Mouse (Mus musculus) liver, embryonic 16.5 days (tissue): ENCODE results near the gene P4ha1. TPM values are rescaled to one million over a fixed set of nuclear protein-coding genes. Genes with fewer than 3 reads are reported as not detected.

Experiments used
- ATAC-seq: fragments of 200-750 bp; cut with Nextera tagmentation; 2 replicates; pipeline ENCODE4 v1.8.0; 2017; ENCODE audit warnings: low read depth, mild to moderate bottlenecking, moderate number of reproducible peaks, moderate library complexity
- H3K27ac ChIP-seq: fragments of 300-500 bp; sonication (generic); 2 replicates; pipeline ENCODE4 v1.5.1; 2014; ENCODE audit warnings: mild to moderate bottlenecking, low read length
- H3K27me3 ChIP-seq: fragments of 300-500 bp; sonication (generic); 2 replicates; pipeline ENCODE4 v1.6.1; 2014; ENCODE audit warnings: low read depth, low read length, mixed read lengths; ENCODE audit not compliant: control insufficient read depth, insufficient read depth
- H3K36me3 ChIP-seq: fragments of 300-500 bp; sonication (generic); 2 replicates; pipeline ENCODE4 v1.6.1; 2014; ENCODE audit warnings: mild to moderate bottlenecking; ENCODE audit not compliant: control insufficient read depth, insufficient read depth
- H3K4me1 ChIP-seq: fragments of 300-500 bp; sonication (generic); 2 replicates; pipeline ENCODE4 v1.6.1; 2014; ENCODE audit warnings: low read depth, low read length, mixed read lengths; ENCODE audit not compliant: control insufficient read depth
- H3K4me2 ChIP-seq: fragments of 300-500 bp; sonication (generic); 2 replicates; pipeline ENCODE4 v1.6.1; 2014; ENCODE audit warnings: low read depth, low read length, mixed read lengths
- H3K4me3 ChIP-seq: fragments of 300-500 bp; sonication (generic); 2 replicates; pipeline ENCODE4 v1.5.1; 2014; ENCODE audit warnings: low read depth, mild to moderate bottlenecking, low read length
- H3K9ac ChIP-seq: fragments of 300-500 bp; sonication (generic); 2 replicates; pipeline ENCODE4 v1.6.1; 2014; ENCODE audit warnings: low read depth, low read length
- H3K9me3 ChIP-seq: fragments of 300-500 bp; sonication (generic); replicated peaks from 2 replicates; pipeline ENCODE4 v1.6.1; 2016; ENCODE audit warnings: low read length; ENCODE audit not compliant: control insufficient read depth
- WGBS: fragments of 180-500 bp; shearing (Covaris S2); extraction: QIAGEN DNeasy Blood & Tissue Kit; methylation state at CpG from one replicate; pipeline ENCODE4 v1.1.7; 2014; ENCODE audit not compliant: insufficient replicate concordance; 5-methylcytosine and 5-hydroxymethylcytosine counted together
- polyA plus RNA-seq: library from polyadenylated mRNA; unstranded; fragments of >200 nt; fragmentation: Nextera tagmentation; extraction: Ambion mirVana; gene quantifications from 2 replicates; pipeline ENCODE4 v1.2.1, GENCODE M21; 2015

Gene P4ha1
- polyA plus RNA-seq, 1 experiment from 2014 or later: 14.9 TPM

DNA sequence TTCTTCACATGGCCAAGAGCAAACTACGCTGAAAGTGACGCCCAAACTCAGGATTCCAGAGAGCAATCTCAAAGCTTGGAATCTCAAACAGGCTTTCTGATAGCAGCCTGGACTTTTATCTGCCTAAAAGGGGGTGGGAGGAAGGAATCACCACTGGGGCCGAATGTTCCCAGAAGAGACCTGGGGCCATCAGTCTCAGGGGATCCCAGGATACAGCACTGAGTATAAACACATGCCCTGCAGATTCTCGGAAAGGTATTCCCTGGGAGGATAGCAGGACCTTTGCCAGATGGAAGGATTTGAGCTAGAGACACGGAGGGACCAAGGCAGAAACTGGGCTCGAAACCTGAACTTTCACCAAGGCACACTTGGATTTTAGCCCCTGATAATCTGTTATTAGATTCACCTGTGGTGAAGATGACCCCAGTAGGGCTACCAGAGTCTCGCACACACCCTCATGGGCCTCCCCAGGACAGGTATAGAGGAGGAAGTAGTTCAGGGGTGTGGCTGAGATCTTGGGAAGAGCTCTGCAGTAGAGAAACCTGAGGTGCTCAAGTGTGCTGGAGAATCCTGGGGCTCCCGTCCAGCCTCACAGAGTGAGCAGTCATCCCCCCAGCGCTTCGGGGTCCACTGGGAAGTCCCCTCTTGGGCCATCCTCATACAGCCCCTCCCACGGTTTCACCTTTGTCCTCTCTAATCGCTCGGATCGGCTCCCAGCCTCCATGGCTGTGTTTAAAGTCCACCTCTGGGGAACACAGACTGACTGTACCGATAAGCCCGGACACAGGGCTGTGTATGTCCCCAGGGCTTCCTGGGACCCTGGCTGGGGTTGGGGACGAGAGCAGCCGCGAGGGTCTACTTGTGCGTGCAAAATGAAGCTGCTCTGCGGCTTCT, 80.0 kb downstream of the P4ha1 start, which contains the start of gene Pla2g12b:
Gene Pla2g12b, plus strand, starts transcription at position 762 of the 894 bp plus-strand sequence.
- H3K36me3 ChIP-seq: no peaks in the 10 kb centered on the region
- peak within 1 kb of the TSS; percentile 34 for H3K9ac ChIP-seq
- H3K27ac ChIP-seq: peak within 1 kb of the TSS; percentile 67
- H3K9me3 ChIP-seq: no peaks in the 10 kb centered on the region
- ATAC-seq: peak; percentile 91
- H3K27me3 ChIP-seq: no peaks in the 10 kb centered on the region
- no peaks in the 10 kb centered on the region; the same call in 1 of the 2 replicates for H3K4me1 ChIP-seq
- WGBS: 49% methylated on average over 21 of the region's 21 CpGs
- peak within 1 kb of the TSS; percentile 57 for H3K4me3 ChIP-seq
- H3K4me2 ChIP-seq: peak within 1 kb of the TSS; percentile 42

DNA sequence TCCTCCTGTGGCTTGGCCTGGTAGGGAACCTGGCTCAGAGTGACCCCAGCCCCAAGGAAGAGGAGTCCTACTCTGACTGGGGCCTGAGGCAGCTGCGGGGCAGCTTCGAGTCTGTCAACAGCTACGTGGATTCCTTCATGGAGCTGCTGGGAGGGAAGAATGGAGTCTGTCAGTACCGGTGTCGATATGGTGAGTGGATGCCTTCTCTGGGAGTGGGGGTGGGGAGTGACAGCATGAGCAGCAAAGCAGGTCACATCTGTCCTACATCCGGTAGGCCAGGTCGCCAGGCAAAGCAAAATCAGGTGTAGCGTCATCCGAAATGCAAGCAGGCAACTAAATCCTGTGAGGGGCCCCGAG, 80.7 kb downstream of the P4ha1 start:
- Histone ChIP-seq H3K27ac (peak overlapping the region; percentile 67), H3K4me2 (peak overlapping the region; percentile 42), H3K36me3 (no peaks in the 10 kb centered on the region), H3K27me3 (no peaks in the 10 kb centered on the region), H3K9me3 (no peaks in the 10 kb centered on the region), H3K4me3 (peak overlapping the region; percentile 57), H3K9ac (peak overlapping the region; percentile 34), H3K4me1 (no peaks in the 10 kb centered on the region; the same call in 1 of the 2 replicates)
- ATAC-seq: peak; percentile 64
- WGBS: 54% methylated on average over 10 of the region's 10 CpGs

DNA sequence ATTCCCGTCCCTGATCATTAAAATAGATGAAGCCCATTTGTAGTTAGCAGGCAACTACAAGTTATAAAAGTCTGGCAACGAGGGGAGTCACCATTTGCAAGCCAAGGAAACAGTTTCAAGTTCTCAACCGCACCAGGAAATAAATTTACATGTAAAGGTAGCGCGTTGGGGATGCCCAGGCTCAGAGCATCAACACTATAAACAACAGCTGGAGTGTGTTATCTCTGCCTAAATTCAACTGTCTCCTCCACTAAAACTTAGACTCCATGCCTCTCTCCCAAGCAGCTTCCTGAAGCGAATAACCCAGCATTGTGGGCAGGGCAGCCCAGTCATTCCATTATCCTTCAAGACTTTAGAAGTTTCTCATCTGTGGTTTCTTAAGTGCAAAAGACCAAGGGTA, 85.4 kb downstream of the P4ha1 start:
- no peaks in the 10 kb centered on the region for H3K27me3 ChIP-seq
- H3K36me3 ChIP-seq: no peaks in the 10 kb centered on the region
- no peak overlapping the region for H3K27ac ChIP-seq
- H3K9me3 ChIP-seq: no peaks in the 10 kb centered on the region
- no peak overlapping the region for H3K4me3 ChIP-seq
- no peak for ATAC-seq
- H3K4me1 ChIP-seq: no peaks in the 10 kb centered on the region
- WGBS: 30% methylated on average over 6 of the region's 6 CpGs
- no peak overlapping the region for H3K4me2 ChIP-seq
- no peak overlapping the region for H3K9ac ChIP-seq

DNA sequence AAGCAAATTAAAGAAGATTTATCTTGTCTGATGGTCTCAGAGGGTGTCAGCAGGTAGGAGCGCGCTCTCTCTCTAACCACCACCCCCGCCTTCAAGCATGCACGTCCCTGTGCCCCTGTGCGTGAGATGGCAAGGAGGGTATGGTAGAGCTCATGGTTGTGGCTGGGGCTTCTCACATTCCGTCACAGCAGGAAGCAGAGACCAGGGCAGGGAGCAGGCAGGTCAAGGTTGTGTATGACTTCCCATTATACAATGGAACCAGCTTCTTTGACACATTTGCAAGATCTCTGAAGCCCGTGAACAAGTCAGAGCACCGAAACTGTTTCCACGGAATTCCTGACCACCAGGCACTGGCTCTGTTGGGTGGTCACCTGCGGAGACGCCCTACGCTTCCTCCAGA, 87.2 kb downstream of the P4ha1 start:
- 63% methylated on average over 12 of the region's 12 CpGs for WGBS
- H3K36me3 ChIP-seq: no peaks in the 10 kb centered on the region
- H3K4me3 ChIP-seq: no peak overlapping the region
- H3K4me2 ChIP-seq: no peak overlapping the region
- ATAC-seq: no peak
- H3K9me3 ChIP-seq: no peaks in the 10 kb centered on the region
- H3K9ac ChIP-seq: no peak overlapping the region
- H3K4me1 ChIP-seq: no peaks in the 10 kb centered on the region
- H3K27ac ChIP-seq: no peak overlapping the region
- H3K27me3 ChIP-seq: no peaks in the 10 kb centered on the region

DNA sequence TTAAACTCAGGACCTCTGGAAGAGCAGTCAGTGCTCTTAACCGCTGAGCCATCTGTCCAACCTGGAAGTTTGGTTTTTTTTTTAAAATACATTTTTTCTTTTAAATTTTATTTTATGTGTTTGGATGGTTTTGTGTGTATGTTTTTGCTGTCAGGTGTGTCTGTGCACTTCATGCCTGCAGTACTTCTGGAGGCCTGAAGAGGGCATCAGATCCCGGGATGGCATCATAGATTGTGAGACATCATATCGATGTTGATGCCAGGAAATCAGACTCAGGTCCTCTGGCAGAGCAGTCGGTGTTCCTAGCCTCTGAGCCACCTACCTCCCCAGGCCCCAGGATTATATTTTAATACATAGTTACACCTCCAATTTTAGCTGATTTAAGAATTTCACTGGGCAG, 90.6 kb downstream of the P4ha1 start:
- Histone ChIP-seq H3K4me2 (no peak overlapping the region), H3K4me1 (no peaks in the 10 kb centered on the region), H3K9me3 (no peaks in the 10 kb centered on the region), H3K36me3 (no peaks in the 10 kb centered on the region), H3K4me3 (no peak overlapping the region), H3K9ac (no peak overlapping the region), H3K27ac (no peak overlapping the region), H3K27me3 (no peaks in the 10 kb centered on the region)
- ATAC-seq: no peak
- 63% methylated on average over 4 of the region's 4 CpGs for WGBS

DNA sequence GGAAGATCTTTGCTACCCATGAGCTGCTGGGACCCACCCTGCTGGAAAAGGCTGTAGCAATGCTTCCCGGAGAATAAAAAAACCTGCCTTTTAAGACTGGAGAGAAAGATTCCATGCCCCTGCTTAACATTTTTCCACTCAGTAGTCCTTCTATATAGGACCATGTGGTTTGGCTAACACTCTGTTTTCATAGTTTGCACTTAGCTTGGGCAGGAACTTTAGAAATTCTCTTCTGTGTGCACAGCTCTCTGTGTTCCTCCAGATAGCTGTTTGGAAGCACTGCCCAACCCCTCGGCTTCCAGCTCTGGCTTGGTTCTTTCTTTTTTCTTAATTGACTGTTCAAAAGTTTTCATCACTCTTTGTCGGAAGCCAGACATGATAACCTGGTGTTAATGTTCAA, 93.5 kb downstream of the P4ha1 start:
- WGBS: 63% methylated on average over 3 of the region's 3 CpGs

GRCm38 (mm10) chr10:59419516-59419915, 96.4 kb downstream of the P4ha1 start:
- no peak overlapping the region for H3K9ac ChIP-seq
- no peaks in the 10 kb centered on the region for H3K27me3 ChIP-seq
- ATAC-seq: no peak
- no peak overlapping the region for H3K4me2 ChIP-seq
- H3K9me3 ChIP-seq: no peaks in the 10 kb centered on the region
- H3K27ac ChIP-seq: no peak overlapping the region
- WGBS: 54% methylated on average over 4 of the region's 4 CpGs
- H3K4me1 ChIP-seq: no peaks in the 10 kb centered on the region
- H3K36me3 ChIP-seq: no peaks in the 10 kb centered on the region
- no peak overlapping the region for H3K4me3 ChIP-seq

More for the DNA sequence above, 93.5 kb downstream of the P4ha1 start:
- Histone ChIP-seq H3K36me3 (no peaks in the 10 kb centered on the region), H3K4me3 (no peak overlapping the region), H3K27ac (no peak overlapping the region), H3K9ac (no peak overlapping the region), H3K27me3 (no peaks in the 10 kb centered on the region), H3K4me1 (no peaks in the 10 kb centered on the region), H3K9me3 (no peaks in the 10 kb centered on the region), H3K4me2 (no peak overlapping the region)
- no peak for ATAC-seq

Other genes with a start within 250 kb of the P4ha1 start
- gene Sept10, start 101.4 kb upstream of the P4ha1 start, polyA plus RNA-seq: 9.4 and 11.9 TPM in 2 replicates
- 2.5 and 2.7 TPM in 2 replicates for gene Sowahc, start 101.3 kb upstream of the P4ha1 start, polyA plus RNA-seq
- gene Gm10273, start 72.3 kb downstream of the P4ha1 start, polyA plus RNA-seq: 3.3 and 5.6 TPM in 2 replicates
- 57.6 and 60.4 TPM in 2 replicates for gene Pla2g12b, start 80.4 kb downstream of the P4ha1 start, polyA plus RNA-seq
- gene Oit3, start 118.5 kb downstream of the P4ha1 start, polyA plus RNA-seq: 21.0 and 21.8 TPM in 2 replicates